Mouse (Mus musculus) T-helper 1 cell (primary cell): ENCODE results near the gene H60b.
"Not testable (repeated sequence)": the region's sequence is repeated elsewhere in the genome, so short reads cannot be mapped to it uniquely, and the experiment has no call there.

Source experiments
- in situ Hi-C: fragments of 300-600 bp; cut with MboI, MseI; formaldehyde crosslinking; loops from one replicate; pipeline ENCODE4 v1.15.1; 2025; ENCODE audit warnings: high pct_unique_total_duplicates

H60b gene

DNA sequence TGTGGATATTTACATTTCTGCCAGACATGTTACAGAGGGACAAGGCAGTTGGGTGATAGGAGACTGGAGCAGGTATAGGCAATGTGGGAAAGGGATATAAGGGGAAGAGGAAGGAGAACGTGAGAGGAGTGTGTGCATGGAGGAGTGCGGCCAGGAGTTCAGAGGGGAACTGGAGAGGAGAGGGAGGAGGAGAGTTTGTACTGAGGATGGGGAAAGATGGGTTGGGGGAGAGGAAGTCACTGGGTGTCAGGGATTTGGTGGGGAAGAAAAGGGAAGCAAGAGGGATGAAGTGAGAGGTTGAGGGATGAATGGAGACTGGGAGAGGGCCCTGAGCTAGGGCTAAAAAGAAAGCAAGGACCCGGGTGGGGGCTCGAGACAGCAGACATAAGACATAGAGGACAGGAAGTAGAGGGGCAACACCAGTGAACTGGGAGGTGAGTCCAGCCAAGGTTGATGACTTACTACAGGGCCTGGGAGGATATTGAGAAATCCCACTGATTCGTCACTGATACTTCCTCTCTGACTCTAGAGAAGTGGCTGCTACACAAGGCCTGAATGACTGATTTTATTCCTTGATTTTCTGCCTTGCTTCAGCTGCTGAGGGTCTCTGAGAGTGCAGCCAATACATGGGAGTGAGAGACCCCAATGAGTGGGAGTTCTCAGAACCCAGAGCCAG lies 7.1 kb downstream of the H60b start:
- in situ Hi-C loops = not testable (repeated sequence)

DNA sequence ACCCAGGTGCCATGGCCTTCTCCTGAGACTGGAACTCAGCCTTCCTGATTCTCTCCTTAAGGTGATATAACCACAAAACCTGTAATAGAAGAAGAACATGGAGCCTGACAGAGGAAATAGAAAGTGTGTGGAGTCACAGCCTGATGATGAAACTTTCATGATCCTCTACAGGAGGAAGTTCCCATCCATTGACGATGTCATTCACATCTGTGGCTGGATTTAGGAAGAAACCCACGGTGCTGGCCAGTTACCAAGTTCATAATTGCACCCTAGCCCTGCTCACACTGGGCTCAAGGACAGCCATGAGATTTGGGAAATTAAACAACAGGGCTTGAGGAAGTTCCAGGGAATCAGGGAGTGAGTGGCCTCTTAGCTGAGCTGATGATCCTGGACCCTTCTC lies 7.6 kb downstream of the H60b start:
- in situ Hi-C loops = not testable (repeated sequence)

DNA sequence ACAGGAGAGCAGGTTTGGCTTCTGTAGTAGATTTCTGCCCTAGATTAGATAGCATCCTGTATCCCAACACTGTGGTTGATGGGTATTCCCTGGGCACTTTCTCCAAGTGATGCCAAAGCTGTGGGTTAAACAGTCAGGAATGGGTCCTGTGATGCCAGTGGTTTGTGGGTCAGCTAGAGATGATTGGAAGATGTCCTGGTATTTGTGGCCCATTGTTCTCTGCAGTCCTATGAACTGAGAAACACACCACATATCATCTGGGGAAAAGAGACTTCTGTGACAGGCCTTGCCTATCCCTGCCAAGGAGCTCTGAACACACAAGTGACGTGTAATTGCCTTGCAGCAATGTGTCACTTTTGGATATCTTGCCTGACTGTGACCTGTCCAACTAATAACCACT lies 8.7 kb downstream of the H60b start:
- in situ Hi-C loops = not testable (repeated sequence)

DNA sequence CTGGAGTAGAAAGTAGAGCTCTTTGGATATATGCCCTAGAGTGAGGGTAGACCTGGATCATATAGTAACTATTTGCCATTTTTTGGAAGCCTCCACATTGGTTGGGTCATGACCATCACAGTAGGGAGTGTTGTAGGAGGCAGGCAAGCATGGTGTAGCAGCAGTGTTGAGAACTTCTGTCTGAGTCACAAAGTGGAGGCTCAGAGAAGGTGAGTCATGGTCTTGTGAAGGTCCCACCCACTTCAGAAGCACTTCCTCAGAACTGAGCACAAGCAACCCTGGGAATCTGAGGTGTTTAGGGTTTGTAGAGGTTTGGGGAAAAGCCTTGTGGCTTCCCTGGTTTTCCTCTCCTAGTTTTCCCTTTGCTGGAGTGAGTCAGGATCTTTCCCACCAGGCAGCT lies 10.7 kb downstream of the H60b start:
- in situ Hi-C loops = not testable (repeated sequence)

DNA sequence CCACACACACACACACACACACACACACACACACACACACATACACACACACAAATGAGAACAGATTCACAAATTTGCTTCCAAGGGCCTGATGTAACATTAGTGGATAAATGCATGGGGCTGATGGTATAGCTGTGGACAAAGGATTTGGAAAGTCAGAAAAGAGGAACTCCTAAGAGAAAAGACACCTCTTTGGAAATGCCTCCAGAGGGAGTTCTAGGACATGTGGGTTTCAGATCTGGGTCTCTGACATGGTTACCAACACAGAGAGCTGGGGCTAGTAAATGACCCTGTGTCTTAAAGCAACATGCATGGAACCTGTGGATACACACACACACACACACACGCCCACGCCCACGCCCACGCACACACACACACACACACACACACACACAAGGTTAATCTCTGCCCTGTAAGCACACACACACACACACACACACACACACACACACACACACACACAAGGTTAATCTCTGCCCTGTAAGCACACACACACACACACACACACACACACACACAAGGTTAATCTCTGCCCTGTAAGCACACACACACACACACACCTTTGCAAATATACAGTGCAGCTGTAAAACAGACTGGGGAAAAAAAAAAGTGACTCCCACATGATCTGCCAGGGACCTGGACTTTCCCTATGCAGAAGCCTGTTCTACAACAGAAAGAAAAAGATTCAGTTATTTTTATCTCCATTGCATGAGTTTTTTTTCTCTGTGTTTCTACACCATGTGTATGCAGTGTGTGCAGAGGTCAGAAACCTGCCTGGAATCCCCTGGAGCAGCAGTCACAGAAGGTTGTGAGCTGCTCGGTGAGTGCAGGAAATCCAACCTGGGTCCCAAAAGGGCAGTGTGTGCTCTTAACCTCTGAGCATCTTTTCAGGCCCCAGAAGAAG lies 14.3 kb downstream of the H60b start:
- in situ Hi-C loops = loop anchor here (5.0 kb wide), 1 partner anchor 190 kb away; the partner anchor contains the start of gene Raet1d

DNA sequence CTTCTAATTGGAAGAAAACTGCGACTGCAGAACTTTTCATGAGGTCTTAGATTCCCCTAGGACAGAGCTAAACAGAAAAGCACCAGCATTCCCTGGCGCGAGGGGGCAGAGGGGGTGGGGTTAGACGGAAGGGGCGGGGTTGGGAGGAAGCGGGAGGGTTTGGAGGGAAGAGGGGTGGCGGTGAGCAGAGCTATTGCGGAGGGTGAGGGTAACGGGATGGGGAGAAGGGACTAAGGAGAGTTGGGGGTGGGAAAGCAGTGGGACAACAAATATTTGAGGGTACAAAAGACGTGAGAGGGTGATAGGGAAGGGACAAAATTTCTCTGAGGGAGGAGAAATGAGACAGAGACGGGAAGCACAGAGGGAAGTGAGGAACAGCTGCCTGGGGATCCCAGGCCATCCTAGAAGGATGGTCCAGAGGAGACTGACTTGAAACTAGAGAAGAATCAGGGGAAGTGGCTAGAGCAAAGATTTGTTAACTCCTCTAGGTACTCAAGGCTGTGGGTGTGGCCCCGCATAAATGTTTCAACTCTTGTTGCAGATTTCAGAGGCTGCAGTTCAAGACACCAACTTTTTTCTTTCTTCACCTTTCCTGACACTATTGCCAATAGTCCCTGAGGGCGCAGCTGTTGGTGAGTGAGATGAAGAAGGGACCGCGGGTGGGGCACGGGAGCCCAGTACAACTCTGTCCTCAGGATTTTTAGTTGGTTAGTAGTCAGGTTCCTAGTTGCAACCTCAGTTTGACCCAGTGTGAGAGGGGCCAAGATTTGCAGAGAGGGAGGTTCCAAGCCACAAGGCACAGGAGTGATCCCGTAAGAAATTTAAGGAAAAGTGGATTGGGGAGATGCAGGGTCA lies 15.2 kb downstream of the H60b start:
- in situ Hi-C loops = loop anchor here (5.0 kb wide), 1 partner anchor 189 kb away; the partner anchor contains the start of gene Raet1d

DNA sequence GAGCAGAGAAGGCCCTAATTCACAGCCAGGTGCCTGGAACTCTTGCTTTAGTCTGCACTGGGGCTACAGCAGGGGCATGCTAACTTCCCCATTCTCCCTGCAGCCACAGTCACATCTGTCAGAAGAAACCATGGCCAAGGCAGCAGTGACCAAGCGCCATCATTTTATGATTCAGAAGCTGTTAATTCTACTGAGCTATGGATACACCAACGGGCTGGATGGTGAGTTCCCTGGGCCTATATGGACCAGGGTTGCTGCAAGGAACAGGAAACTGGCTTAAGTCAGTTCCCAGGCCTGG lies 15.8 kb downstream of the H60b start:
- in situ Hi-C loops = loop anchor here (5.0 kb wide), 1 partner anchor 188 kb away; the partner anchor contains the start of gene Raet1d

DNA sequence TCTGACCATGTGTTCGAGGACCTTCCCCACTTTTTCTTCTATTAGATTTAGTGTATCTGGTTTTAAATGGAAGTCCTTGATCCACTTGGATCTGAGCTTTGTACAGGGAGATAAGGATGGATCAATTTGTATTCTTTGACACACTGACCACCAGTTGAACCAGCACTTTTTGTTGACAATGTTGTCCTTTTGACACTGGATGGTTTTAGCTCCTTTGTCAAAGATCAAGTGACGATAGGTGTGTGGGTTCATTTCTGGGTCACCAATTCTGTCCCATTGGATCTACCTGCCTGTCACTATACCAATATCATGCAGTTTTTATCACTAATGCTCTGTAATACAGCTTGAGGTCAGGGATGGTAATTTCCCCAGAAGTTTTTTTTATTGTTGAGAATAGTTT lies 18.1 kb downstream of the H60b start:
- in situ Hi-C loops = loop anchor here (25.0 kb wide), 1 partner anchor 111 kb away; no protein-coding TSS in a partner anchor

DNA sequence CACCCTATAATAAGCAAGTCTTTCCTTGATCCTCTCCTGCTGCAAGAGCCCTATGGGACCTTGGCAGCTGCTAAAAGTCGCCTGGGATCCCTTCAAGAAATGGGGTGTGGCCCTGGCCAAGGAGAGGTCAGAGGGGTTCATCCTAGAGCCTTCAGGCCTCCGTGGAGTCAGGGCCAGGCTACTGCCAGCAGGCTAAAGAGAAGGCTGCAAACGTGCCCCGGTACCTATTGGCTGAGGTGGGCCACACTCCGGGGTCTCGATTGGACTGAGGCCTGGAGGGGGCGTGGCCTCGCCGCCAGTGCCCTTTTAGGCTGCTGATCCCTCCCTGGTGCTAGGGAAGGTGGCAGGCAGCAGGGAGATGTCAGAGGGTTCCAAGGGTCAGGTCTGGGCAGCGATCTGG lies 32.6 kb downstream of the H60b start:
- in situ Hi-C loops = loop anchor here (5.0 to 25.0 kb wide), 2 partner anchors 96 to 191 kb away; no protein-coding TSS in a partner anchor

DNA sequence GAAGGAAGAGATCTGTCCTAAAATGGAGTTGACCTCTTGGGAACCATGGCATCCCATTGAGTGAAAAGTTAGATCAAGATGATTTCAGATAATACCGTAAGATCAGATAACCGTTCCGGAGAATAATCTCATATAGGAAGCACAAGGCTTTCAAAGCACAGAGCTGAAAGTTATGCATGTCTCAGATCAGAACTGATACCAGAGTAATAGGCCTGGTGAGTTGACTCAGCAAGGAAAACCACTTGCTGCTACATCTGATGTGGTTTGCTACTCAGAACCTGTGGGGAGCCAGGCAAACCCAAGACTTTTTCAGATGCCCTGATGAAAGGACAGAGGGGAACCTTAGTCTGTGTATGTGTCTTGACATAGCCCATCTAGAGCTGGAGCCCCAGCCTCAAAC lies 43.0 kb downstream of the H60b start:
- in situ Hi-C loops = not testable (repeated sequence)

DNA sequence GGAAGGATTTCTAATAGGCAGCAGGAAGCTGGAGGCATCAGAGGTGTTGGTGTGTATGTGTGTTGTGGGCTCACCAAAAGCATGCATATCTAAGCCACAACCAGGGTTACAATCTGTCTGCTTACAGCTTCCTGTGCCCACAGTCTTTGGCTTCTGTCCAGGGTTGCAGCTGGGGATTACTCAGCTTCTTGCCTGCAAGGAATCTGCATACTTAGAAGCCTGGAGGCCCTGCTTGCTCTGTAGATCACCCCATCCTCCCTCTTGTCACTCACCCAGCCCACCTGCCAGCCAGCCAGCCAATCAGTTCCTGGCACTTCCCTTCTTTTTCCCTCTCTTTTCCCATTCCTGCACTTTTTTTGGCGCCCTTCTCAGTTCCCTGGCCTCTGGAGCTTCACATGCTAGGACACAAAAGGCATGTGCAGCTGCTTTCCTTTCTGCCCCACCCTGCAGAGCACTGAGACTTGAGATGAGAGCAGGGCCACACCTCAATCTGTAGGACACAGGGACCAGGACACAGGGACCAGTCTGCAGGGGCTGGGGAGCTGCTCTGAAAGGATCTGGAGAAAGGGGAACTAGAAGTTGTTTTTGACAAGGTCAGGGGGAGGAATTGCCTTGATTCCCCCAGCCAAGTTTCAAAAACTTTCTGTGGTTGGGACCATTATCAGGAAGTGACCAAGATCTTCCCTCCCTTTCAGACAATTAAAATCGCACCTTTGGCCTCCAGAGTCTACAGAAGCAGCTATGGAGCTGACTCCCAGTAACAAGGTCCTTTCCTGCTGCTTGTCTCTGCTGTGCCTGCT lies 44.6 kb downstream of the H60b start:
- in situ Hi-C loops = not testable (repeated sequence)

DNA sequence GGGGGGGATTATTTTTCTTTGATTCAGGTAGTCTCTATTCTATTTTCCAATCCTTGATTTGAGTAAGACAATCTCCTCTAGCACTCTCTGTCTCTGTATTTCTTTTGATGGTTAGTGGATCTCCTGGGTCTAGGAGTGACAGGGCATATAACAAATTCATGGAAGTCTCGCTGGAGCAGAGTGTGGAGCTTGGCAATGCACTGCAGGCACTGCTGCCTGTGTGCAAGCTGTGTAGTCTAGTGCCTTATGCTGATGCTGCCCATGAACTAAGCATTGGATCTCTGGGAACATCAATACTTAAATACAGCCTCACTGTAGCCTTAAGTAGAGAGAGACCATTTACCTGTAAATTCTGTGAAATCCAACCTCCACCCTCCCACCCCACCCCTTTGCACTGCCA lies 48.1 kb downstream of the H60b start:
- in situ Hi-C loops = not testable (repeated sequence)

DNA sequence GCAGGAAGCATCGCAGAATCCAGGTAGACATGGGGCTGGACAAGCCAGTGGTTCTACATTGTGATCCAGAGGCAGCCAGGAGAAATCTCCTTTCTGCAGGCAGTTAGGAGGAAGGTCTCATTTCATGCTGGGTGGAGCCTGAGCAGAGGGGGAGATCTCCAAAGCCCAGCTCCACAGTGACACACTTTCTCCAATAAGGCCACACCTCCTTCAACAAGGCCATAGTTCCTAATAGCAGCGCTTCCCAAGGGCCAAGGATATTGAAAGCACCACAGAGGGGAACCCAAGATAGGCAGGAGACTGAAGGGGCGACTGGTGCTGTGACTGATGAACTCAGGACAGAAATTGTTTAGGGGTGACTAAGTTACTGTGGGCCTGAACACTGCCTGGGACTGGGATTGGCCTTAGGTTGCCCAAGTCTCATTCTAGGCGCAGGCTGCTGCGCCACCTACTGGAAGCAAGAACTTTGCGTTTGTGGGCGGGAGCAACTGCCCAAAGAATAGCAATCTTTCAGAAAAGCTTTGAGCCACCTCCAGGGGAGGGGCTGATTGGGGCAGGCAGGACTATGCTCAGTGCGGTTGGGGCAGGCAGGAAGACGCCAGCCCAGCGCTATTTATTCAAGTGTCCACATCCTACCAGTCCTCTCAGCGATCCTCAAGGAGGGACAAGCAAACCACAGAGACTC lies 53.8 kb downstream of the H60b start:
- in situ Hi-C loops = not testable (repeated sequence)

DNA sequence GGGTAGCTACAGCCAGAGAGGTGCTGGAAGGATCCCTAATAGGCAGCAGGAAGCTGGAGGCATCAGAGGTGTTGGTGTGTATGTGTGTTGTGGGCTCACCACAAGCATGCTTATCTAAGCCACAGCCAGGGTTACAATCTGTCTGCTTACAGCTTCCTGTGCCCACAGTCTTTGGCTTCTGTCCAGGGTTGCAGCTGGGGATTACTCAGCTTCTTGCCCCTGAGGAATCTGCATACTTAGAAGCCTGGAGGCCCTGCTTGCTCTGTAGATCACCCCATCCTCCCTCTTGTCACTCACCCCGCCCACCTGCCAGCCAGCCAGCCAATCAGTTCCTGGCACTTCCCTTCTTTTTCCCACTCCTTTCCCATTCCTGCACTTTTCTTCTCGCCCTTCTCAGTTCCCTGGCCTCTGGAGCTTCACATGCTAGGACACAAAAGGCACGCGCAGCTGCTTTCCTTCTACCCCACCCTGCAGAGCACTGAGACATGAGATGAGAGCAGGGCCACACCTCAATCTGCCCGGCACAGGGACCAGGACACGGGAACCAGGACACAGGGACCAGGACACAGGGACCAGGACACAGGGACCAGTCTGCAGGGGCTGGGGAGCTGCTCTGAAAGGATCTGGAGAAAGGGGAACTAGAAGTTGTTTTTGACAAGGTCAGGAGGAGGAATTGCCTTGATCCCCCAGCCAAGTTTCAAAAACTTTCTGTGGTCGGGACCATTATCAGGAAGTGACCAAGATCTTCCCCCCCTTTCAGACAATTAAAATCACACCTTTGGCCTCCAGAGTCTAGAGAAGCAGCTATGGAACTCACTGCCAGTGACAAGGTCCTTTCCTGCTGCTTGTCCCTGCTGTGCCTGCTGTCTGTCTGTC lies 65.3 kb downstream of the H60b start:
- in situ Hi-C loops = not testable (repeated sequence)

DNA sequence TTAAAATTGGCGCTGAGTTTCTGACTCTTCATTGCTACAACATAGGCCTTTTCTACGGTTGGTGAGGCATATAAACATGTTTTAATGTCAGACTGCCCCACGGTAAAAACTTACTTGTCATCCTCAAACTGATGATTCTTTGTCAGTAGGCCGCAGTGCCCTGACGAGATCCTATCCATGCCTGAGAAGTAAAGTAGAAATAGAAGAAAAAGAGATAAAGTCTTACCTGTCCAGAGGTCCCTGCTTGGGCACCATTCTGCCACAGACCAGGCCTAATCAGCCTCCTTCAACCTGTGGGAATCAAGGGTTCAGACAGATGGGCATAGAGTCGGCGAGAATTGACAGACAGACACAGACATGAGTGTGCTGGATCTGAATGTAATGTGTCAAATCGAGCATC lies 106.7 kb downstream of the H60b start:
- in situ Hi-C loops = no loop called here

DNA sequence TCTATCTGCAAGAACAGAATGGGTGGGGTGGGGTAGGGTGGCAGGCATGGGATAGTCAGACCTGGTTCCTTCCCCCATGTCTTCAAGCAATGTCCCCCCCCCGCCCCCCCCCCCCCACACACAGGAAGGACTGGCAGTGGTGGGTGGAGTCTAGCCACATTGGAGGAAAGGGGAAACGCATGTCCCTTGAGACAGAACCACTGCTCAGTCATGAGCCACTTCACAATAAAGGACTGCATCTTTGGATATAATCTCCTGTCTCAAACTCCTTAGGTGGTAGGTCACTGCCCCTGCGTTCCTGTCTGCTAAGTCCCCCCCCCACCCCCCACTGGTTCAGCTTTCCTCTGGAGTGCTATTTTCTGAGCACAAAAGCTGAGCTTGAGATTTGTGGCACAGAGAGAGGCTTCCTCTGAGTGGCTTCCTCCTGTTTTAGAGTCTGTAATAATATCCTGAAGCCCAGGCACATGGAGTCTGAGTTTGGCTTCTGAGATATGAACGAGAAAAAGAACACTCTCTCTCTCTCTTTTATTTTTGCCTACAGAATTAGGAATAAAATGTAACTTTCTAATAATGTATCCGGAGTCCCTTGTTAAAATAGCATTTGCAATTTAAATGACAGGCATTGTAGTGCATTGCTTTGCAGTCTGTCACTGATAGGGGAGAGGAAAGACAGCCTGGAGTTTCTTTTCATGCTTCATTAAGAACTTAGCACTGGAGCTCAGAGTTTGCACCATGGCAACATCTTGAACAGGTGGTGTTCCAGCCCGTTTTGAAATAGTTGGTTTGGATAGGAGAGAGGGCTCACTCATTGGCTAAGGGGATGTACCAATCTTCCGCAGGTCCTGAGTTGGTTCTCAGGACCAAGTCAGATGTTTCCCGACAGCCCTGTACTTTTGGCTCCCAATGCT lies 112.7 kb downstream of the H60b start:
- in situ Hi-C loops = not testable (repeated sequence)

DNA sequence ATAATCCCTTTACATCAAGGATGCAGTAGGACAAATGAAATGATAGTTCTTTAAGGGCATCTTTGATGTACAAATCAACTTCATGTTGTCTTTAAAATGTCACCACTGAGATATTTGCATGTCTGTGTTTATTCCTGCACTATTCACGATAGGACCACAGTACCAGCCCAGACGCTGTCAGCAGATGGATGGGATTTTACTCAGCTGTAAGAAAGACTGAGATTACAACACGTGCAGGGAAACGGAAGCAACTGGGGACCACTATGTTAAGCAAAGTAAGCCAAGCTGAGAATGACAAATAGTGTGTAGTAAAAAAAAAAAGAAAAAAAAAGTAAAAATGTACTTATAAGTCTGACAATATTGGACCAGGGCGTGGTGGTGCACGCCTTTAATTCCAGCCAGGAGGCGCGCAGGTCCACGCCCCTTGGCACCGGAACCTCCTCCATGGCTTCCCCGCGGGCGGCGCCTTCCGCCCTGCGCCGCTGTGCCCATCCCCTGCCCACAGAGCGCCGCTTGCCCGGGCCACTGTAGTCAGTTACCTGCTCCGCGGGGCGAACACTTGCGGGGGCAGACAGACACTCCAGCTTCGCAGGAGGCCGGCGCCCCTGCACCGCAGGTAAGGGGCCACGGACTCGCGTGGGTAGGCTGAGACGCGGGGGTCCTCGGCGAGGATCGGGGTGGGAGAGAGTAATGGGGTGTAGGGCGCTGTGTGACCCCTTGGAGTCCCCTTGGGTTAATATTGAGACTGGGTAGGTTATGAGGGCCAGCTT lies 114.7 kb downstream of the H60b start:
- in situ Hi-C loops = not testable (repeated sequence)
